Mouse (Mus musculus) ES-E14 (cell line): ENCODE measurements at regions not wholly inside any gene's neighbourhood (a gene's known extent, or its start where the extent isn't known, plus 50 kb on each side); places are given as distances from the start of the nearest gene placed in this dataset.
A peak's percentile ranks its signal among the peaks of the same experiment; 100 is the strongest.

Experiments used
- DNase-seq: peaks from one replicate; pipeline ENCODE4 v3.0.0-alpha.2; 2013; ENCODE audit warnings: low read depth, low spot score
- H3K27ac ChIP-seq: 2 replicates; pipeline ENCODE4 v1.5.1; 2012; ENCODE audit warnings: low read depth, mild to moderate bottlenecking, low read length, moderate library complexity, mixed read lengths; ENCODE audit not compliant: poor library complexity, insufficient read depth, severe bottlenecking
- H3K36me3 ChIP-seq: 2 replicates; pipeline ENCODE4 v1.6.1; 2012; ENCODE audit warnings: mild to moderate bottlenecking, low read length, moderate library complexity, mixed read lengths; ENCODE audit not compliant: control insufficient read depth, poor library complexity, insufficient read depth, severe bottlenecking
- H3K4me1 ChIP-seq, 2 experiments: fragments of 150-350 bp in 1 of 2; sonication (generic) in 1 of 2; 2 replicates each; pipeline ENCODE4 v1.6.1; 2012; ENCODE audit warnings: low read length in 2 of 2, mild to moderate bottlenecking in 1 of 2, mixed read lengths in 1 of 2; ENCODE audit not compliant: control insufficient read depth in 2 of 2, insufficient read depth in 2 of 2, poor library complexity in 1 of 2
- H3K4me3 ChIP-seq, 2 experiments: fragments of 150-350 bp in 1 of 2; sonication (generic) in 1 of 2; 2 replicates each; pipeline ENCODE4 v1.5.1; 2012; ENCODE audit warnings: low read length in 2 of 2, low read depth in 1 of 2, mild to moderate bottlenecking in 1 of 2, mixed read lengths in 1 of 2; ENCODE audit not compliant: insufficient read depth in 1 of 2, poor library complexity in 1 of 2, severe bottlenecking in 1 of 2
- H3K9ac ChIP-seq: 2 replicates; pipeline ENCODE4 v1.6.1; 2012; ENCODE audit warnings: low read depth, mild to moderate bottlenecking, low read length, mixed read lengths; ENCODE audit not compliant: poor library complexity, insufficient read depth, severe bottlenecking
- H3K9me3 ChIP-seq: fragments of 150-350 bp; sonication (generic); 2 replicates; pipeline ENCODE4 v1.6.1; 2012; ENCODE audit warnings: low read depth, mild to moderate bottlenecking, low read length; ENCODE audit not compliant: control insufficient read depth, insufficient read depth
- CHD2 ChIP-seq: IDR thresholded peaks from 2 replicates; pipeline ENCODE4 v1.6.1; 2014; ENCODE audit warnings: mild to moderate bottlenecking, low read depth, low read length, inconsistent platforms
- HCFC1 ChIP-seq: IDR thresholded peaks from 2 replicates; pipeline ENCODE4 v1.6.1; 2012; ENCODE audit warnings: low read length, inconsistent platforms, borderline replicate concordance; ENCODE audit not compliant: insufficient read depth
- MAFK ChIP-seq: IDR thresholded peaks from 2 replicates; pipeline ENCODE4 v1.6.1; 2014; ENCODE audit warnings: mild to moderate bottlenecking, low read depth, low read length, inconsistent platforms; ENCODE audit not compliant: insufficient read depth
- ZC3H11A ChIP-seq: IDR thresholded peaks from 2 replicates; pipeline ENCODE4 v1.6.1; 2012; ENCODE audit warnings: low read depth, mild to moderate bottlenecking, inconsistent platforms, low read length, borderline replicate concordance
- ZNF384 ChIP-seq: IDR thresholded peaks from 2 replicates; pipeline ENCODE4 v1.6.1; 2012; ENCODE audit warnings: low read depth, low read length, inconsistent platforms
- in situ Hi-C, 2 experiments: fragments of 600-800 bp; cut with MboI; formaldehyde crosslinking; loops; one replicate each; pipeline ENCODE4 v1.15.1; 2025; ENCODE audit warnings: low sequenced_read_pairs in 2 of 2, inconsistent platforms in 1 of 2; ENCODE audit not compliant: unreplicated experiment in 2 of 2

- TF ChIP-seq MAFK (no peak), CHD2 (no peak), ZC3H11A (no peak), HCFC1 (no peak), ZNF384 (no peak)
- Histone ChIP-seq H3K36me3 (no peaks in the 10 kb centered on the region), H3K9me3 (no peaks in the 10 kb centered on the region), H3K9ac (no peak overlapping the region), H3K27ac (no peak overlapping the region), H3K4me1 (no peaks in the 10 kb centered on the region), H3K4me3 (no peak overlapping the region)
- no peak for DNase-seq
- in situ Hi-C loops: no loop called here
Measured at GRCm38 (mm10) chr3:63582180-63582579, 98.5 kb upstream of the Gm34302 start.

- TF ChIP-seq HCFC1 (no peak), ZC3H11A (peak; percentile 80)
- peak; percentile 39 for DNase-seq
- no peaks in the 10 kb centered on the region for H3K4me1 ChIP-seq
- H3K9ac ChIP-seq: no peak overlapping the region
- H3K27ac ChIP-seq: no peak overlapping the region
- no peaks in the 10 kb centered on the region for H3K9me3 ChIP-seq
- H3K36me3 ChIP-seq: no peaks in the 10 kb centered on the region
- in situ Hi-C loops: loop anchor here (25.0 kb wide), 2 partner anchors 292 to 1217 kb away; no protein-coding TSS in a partner anchor
- H3K4me3 ChIP-seq: no peak overlapping the region
Measured at GRCm38 (mm10) chr3:63570607-63571353, 87.1 kb upstream of the Gm34302 start.

- no peaks in the 10 kb centered on the region for H3K4me1 ChIP-seq
- no peaks in the 10 kb centered on the region for H3K36me3 ChIP-seq
- no peaks in the 10 kb centered on the region for H3K9me3 ChIP-seq
- no peak overlapping the region for H3K9ac ChIP-seq
- H3K4me3 ChIP-seq: no peak overlapping the region
- no peak for DNase-seq
- TF ChIP-seq HCFC1: no peak
- no peak for TF ChIP-seq ZNF384
- H3K27ac ChIP-seq: no peak overlapping the region
- in situ Hi-C loops: loop anchor here (25.0 kb wide), 2 partner anchors 292 to 1217 kb away; no protein-coding TSS in a partner anchor
Measured at GRCm38 (mm10) chr3:63570082-63570481, 86.4 kb upstream of the Gm34302 start.

GRCm38 (mm10) chr3:63569004-63569596 lies 85.4 kb upstream of the Gm34302 start:
- Histone ChIP-seq H3K27ac (no peak overlapping the region), H3K36me3 (no peaks in the 10 kb centered on the region), H3K9me3 (no peaks in the 10 kb centered on the region), H3K9ac (no peak overlapping the region), H3K4me3 (no peak overlapping the region), H3K4me1 (no peaks in the 10 kb centered on the region)
- DNase-seq: no peak
- TF ChIP-seq ZC3H11A (no peak), HCFC1 (no peak), MAFK (no peak), CHD2 (no peak), ZNF384 (no peak)
- in situ Hi-C loops: loop anchor here (25.0 kb wide), 2 partner anchors 293 to 1218 kb away; no protein-coding TSS in a partner anchor
